Mouse (Mus musculus) cerebellum, adult 2 months (tissue): ENCODE results near the gene Gm4131.

Experiments
- CTCF ChIP-seq: fragments of 200-500 bp; IDR thresholded peaks from 2 replicates; pipeline ENCODE4 v1.5.1; 2011; ENCODE audit warnings: low read depth, mild to moderate bottlenecking, control low read depth, low read length, moderate library complexity, borderline replicate concordance; ENCODE audit not compliant: insufficient read depth
- POLR2A ChIP-seq: fragments of 200-500 bp; IDR thresholded peaks from 2 replicates; pipeline ENCODE4 v1.6.1; 2011; ENCODE audit warnings: low read length, control low read depth, borderline replicate concordance; ENCODE audit not compliant: insufficient read depth

GRCm38 (mm10) chr14:62474481-62474880, 92.2 kb downstream of the Gm4131 start:
- TF ChIP-seq CTCF (no peak; the same call in 1 of the 2 replicates), POLR2A (no peak)
